Mouse (Mus musculus) megakaryocyte-erythroid progenitor cell, adult 5-6 weeks (primary cell): ENCODE data around the gene Cemip. TPM values are rescaled to one million over a fixed set of nuclear protein-coding genes. Genes with fewer than 3 reads are reported as not detected.
"Not testable (repeated sequence)": the region's sequence is repeated elsewhere in the genome, so short reads cannot be mapped to it uniquely, and the experiment has no call there.

ENCODE experiments used
- ATAC-seq: replicated peaks from 2 replicates; pipeline ENCODE4 v1.8.0; 2016; ENCODE audit warnings: mild to moderate bottlenecking, inconsistent platforms; ENCODE audit not compliant: severe bottlenecking, poor library complexity, low FRiP score, low TSS enrichment
- total RNA-seq, 2 experiments: library from RNA; stranded (forward) in 1 of 2; stranded (reverse) in 1 of 2; fragments of 200-1000, 215-1000 nt in 1 of 2; fragments of >200 nt in 1 of 2; fragmentation: Nextera tagmentation in 1 of 2; gene quantifications; 2 replicates each; pipeline ENCODE4 v1.2.3; 2014 to 2017

Gene Cemip
- total RNA-seq, 2 experiments from 2014 or later: 1.2 TPM; not detected in 1

DNA sequence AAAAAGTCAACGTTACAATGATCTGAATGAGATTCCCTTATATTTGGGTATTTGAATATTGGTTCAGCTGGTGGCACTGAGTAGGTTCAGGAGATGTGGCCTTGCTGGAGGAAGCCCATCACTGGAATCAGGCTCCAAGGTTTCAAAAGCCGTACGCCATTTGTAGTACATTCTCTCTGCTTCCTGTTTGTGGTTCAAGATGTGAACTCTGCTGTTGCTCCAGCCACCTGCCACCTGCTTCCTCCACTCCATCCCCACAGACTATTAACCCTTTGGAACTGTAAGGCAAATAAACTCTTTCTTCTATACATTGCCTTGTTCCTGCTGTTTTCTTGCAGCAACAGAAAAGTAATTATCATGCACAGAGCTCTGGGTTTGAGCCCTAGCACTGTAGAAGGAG, 174.4 kb downstream of the Cemip start:
- ATAC-seq: no peak

DNA sequence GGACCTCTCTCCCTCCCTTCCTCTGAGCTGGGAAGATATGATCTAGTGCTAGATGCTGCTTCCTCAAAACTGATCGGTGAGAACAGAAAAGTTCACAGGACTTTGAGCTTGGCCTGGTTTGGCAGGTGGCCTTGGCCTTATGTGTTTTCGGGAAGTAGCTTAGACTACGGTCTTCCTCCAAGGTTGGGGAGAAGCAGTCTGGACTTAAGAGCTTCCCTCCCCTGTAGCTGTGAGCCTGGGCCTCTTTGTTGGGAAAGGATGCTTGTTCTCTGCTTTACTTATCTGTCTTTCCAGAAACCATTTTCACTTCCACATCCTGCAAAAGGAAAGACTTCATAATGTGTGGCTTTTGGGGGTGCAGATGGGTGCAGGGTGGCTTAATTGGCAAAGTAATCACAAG, 181.5 kb downstream of the Cemip start:
- ATAC-seq: no peak

DNA sequence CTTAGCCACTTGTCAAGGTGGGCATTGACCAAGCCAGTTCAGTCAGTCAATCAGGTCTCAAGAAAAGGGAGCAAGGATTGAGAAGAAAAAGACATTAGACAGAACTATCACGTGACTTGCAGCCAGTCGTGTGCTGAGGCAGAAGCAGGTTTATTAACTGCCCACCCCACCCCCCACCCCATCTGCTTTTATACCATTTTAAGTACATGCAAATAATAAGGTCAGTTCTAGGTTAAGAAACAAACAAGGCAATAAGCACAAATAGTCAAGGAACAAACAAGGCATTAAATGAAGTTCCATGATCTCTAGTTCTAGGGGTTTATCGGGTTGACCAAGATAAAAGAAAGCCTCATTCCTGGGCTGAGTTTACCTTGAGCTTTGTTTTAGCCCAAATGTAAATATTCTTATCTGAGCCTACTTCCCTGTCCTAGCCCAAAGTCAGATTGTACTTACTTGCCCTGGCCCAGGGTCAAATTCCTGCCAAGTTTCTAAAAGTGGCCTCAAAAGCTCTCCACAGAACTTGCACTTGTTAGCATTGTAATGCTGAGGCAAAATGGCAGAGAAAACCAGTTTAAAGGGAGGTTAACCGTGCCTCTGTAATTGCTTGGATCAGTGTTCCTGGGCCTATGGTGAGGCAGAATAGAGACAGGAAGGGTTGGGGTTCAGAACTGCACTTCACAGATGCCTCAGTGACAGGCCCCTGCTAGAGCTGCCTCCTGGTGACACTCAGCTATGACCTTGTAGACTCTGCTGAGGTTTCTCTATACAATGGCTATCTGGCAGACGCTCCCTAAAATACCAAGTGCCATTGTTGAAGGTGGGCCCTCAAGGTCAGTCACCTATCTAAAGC, 183.8 kb downstream of the Cemip start:
- no peak for ATAC-seq

- no peak for ATAC-seq
Measured at GRCm38 (mm10) chr7:83901425-83901824, 184.9 kb downstream of the Cemip start.

DNA sequence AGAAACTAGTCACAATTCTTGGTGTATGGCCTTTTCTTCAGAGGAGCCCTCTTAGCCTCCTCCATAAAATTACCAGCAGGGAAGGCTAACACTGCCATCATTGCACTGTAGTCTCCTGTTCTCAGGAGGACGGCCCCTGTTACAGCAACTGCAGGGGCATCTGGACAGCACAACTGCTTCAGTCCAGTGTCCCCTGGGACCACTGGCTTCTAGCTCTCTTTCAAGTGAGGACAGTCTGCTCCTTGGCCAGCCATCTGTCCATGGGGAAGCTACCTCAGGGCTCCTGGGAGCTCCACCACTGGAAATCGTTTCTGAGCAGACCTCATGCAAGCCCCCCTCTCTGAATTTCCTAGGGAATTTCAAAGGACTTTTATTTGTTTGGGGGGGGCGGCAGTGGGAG, 185.8 kb downstream of the Cemip start:
- no peak for ATAC-seq

DNA sequence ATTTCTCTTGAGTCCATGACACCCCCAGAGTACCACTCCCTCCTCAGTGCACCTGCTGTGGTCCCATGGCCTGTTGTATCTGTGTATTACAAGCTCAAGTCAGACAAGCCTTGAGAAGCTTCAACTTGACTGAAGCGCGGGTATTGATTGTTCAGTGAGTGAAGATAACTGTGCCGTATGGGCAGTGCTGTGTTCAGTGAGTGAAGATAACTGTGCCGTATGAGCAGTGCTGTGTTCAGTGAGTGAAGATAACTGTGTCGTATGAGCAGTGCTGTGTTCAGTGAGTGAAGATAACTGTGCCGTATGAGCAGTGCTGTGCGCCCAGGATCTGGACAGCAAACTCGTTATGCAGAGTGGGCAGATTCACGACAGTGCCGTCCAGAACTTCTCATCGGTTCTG, 188.0 kb downstream of the Cemip start:
- peak; percentile 97 for ATAC-seq

DNA sequence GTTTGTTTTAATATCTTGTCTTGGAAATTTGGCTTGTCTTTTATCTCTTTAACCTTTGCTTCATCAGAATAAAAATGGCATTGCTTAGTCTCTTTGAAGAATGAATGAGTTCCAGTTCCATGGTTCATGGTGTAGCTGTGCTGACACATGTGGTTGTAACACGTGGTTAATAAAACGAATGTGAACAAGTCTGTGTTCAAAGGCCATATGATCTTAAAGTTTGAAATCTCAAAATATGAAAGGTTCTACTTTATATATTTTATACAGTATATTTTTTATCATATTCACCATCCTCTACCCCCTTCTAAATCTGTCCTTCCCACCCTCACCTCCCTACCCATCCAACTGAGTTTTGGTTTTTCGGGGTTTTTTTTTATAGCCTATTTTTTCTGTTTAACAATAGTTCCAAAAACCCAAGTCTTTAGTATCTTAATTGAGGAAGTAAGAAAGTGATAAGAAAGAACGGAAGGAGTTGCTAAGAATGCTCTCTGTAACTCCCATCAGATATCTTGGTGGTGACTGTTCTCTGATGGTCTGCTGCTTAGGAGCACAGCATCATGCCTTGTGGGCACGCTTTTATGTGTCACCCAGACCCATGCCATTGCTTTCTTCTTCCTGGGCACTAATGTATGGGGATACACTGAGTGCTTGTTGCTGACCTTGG, 190.1 kb downstream of the Cemip start:
- ATAC-seq: no peak

DNA sequence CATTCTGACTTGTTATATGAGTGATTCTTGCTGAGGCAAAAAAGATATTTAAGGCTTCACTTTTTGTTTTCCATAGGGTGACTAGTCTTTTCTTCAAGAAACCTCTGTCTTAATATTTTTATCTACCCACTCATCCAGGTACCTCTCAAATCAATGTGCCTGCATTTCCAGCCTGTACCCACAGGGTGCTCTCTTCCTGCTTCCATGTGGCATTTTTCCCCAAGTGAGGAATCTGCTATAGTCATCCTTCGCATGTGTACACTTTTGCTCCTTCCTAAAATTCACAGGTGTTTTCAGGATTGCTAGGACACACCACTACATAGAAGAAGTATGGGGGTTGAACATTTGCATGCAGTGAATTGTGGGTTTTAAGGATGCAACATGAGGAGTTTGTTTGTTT, 192.0 kb downstream of the Cemip start:
- no peak for ATAC-seq

DNA sequence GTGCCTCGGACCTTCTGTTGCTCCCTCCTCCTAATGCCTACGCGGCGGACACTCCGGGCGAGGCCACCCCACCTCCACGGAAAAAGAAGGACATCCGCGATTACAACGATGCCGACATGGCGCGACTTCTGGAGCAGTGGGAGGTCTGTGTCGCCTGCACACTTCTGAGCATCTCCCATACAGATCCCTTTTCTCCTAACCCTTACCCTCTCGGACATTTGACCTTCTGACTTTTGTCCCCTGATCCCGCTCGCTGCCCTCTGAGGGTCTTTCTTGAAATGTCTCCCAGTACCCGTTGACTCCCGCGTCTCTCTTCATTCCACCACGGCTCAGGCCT, 194.0 kb downstream of the Cemip start:
- ATAC-seq: no peak

GRCm38 (mm10) chr7:83891433-83892332, 194.6 kb downstream of the Cemip start:
- peak; percentile 95 for ATAC-seq

DNA sequence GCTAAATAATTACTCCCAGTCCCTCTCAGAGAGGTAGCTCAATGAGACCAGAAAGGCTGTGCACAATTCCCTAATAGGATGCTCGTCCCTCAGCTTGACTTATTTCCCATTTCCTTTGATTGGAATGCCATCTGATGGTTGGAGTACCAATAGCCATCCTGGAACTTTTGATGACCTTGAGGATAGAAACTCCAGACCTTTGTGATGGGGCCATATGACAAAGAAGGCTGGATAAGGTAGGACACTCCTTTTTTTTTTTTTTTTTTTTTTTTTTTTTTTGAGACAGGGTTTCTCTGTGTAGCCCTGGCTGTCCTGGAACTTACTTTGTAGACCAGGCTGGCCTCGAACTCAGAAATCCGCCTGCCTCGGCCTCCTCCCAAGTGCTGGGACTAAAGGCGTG, 196.4 kb downstream of the Cemip start:
- ATAC-seq: not testable (repeated sequence)

GRCm38 (mm10) chr7:83889383-83889782, 196.9 kb downstream of the Cemip start:
- ATAC-seq: no peak

DNA sequence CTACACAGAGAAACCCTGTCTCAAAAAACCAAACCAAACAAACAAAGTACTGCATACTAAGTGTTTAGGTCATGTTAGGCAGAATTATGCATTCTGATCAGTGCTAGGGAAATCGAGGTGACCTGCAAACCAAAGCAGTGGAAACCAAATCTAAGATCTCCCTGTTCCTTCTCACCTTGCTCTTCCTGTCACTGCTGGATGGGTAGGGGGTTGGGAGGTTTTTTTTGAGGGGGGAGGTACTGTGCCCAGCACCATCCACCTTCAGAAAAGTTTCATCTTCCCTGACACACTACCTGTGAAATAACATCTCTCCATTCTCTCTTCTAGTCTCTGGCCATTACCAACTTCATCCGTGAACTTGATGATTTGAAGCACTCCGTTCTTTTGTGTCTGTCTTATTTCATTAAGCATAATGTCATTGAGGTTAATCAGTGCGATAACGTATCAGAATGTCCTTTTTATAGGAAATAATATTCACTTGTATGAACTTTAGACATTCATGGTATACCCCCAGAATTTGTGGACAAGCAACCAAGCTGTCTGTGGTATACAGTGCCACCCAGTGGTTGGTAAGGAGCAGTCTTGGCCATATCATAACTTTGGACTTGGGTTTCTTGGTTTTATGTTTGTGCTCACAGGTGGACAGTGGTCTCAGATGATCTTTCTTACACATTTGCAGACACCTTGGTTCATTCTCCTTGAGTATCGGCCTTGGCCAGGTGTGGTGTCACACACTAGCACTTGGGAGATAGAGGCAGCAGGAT, 199.8 kb downstream of the Cemip start:
- ATAC-seq: no peak

DNA sequence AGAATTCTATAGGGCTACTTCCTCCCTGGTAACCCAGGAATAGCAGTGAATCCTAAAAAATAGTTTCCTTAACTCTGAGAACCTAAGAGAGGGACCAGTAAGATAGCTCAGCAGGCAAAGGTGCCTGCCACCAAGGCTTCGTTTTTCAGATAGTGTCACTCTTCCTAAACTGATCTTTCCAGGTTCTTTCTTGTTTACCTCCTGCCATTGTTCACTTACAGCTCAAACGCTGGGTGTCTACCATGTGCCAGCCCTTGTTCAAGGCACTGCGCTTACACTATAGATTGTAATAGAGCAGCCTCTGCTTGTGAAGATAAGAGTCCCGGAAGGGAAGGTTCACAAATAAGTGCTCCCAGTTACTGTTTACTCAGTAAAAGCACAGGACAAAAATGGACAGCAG, 200.5 kb downstream of the Cemip start:
- ATAC-seq: peak; percentile 63

GRCm38 (mm10) chr7:83884921-83885532, 201.3 kb downstream of the Cemip start:
- peak; percentile 48 for ATAC-seq

DNA sequence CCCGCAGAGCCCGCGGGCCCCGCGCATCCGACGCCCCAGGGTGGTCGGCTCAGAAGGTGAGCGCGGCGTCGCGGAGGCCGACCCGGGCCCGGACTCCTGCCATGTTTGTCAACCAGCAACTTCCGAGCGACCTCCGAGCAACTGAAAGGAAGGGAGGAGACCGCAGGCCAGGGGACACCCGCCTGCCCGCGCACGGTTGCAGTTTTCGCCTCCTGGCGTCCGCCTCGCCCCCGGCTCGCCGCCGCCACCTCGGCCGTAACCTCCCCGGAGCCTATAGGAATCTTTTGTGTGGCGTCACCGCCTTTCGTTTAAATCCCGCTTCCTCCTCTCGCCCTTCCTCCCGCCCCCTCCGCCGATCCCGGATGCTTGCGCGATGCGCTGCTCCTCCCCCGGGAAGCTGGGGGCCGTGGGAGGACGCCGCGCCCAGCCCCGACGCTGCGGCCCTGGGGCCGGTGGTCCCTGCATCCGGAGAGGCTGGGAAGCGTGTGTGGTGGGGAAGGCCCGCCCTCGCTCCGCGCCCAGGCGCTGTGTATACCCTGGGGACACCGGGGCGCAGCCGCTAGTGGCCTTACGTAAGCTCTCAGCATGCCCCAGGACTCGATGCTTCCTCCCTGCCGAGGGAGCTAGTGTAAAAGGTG, 202.2 kb downstream of the Cemip start, which contains the start of the genes Tlnrd1 and Mesd:
Gene Tlnrd1 (minus strand): TSS at position 285 of the 638 bp plus-strand sequence.
Gene Mesd (plus strand): TSS at position 446 of the 638 bp plus-strand sequence.
- peak; percentile 51 for ATAC-seq

- ATAC-seq: peak; percentile 15
Measured at GRCm38 (mm10) chr7:83883276-83884020, 202.9 kb downstream of the Cemip start.
